Mouse (Mus musculus): ENCODE data around the gene Dnajc11. TPM values are rescaled to one million over a fixed set of nuclear protein-coding genes. Genes with fewer than 3 reads are reported as not detected.

The Dnajc11 gene
- polyA plus RNA-seq, 1 experiment from 2014 or later, result 25.7 TPM

DNA sequence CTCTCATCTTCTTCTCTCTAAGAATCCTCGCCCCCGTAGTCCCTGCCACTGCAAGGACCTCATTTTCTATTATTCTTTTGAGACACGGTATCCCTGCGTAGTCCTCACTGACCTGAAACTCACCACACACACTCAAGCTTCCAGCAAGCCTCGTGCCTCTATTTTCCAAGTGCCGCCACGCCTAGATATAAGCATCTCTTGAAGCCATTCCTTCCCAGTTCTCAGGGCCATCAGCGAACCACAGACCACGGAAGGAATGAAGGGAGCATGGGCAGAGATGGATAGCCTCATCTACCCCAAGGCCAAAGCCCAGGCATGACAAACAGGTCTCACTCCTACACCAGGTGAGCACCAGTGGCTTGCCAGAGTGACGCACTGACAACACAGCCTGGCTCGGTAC is 91.0 kb downstream of the Dnajc11 start:
- Histone ChIP-seq H3K4me2 (replicated peaks; ENCODE audit: low read depth) (no peak overlapping the region), H3K4me1 (replicated peaks; ENCODE audit: control insufficient read depth, insufficient read depth, low read length) (peaks cover 5% of the 10 kb centered on the region), H3K9me3 (ENCODE audit: control insufficient read depth) (no peaks in the 10 kb centered on the region), H3K27me3 (replicated peaks; ENCODE audit: control insufficient read depth, insufficient read depth, low read length) (no peaks in the 10 kb centered on the region), H3K4me3 (ENCODE audit: low read depth, low read length) (no peak overlapping the region), H3K27ac (ENCODE audit: low read depth, low read length) (no peak overlapping the region), H3K9ac (ENCODE audit: low read depth, low read length) (no peak overlapping the region; the same call in 1 of the 2 replicates), H3K36me3 (ENCODE audit: control insufficient read depth, insufficient read depth) (peaks cover 41% of the 10 kb centered on the region)
- no peak for TF ChIP-seq CTCF (IDR thresholded peaks at IDR 0.05; ENCODE audit: low read depth)
- 93% methylated on average over 11 of the region's 11 CpGs for WGBS
- no peak for ATAC-seq

DNA sequence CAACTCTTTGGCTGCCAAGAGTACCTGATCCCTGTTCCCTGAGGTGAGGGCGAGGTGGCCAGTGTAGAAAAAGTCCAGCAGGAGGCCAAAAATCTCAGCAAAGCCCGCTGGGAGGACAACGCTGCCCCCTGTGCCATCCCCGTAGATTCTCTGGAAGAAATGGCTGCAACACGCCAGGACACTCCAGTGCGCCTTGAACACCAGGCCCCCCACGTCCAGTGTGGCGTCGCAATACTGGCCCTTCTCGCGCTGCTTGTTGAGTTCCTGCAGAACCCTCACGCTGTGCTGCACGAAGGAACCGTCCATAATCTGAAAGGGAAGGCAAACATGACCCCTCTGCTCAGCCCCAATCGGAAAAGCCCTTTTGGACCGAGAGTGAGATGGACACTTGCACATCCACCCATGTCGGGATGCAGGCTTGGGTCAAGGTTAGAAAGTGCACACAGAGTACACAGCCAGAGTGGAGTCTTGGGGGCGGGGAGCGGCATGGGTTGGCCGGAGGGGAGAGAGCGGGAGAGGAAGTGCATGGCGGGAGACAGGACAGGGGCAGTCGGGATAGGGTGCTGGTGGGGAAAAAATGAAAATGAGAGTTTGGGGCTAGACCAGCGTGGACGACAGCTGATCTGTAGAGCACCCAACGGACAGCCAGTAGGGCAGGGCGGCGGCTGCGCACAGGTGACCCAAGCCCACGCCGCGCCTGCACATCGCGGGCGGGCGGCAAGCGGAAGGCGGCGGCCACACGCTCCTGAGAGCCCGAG is 93.4 kb downstream of the Dnajc11 start:
- TF ChIP-seq CTCF (IDR thresholded peaks at IDR 0.05; ENCODE audit: low read depth), result peak; percentile 36
- H3K9me3 ChIP-seq (ENCODE audit: control insufficient read depth), result no peaks in the 10 kb centered on the region
- peaks cover 5% of the 10 kb centered on the region for H3K4me1 ChIP-seq (replicated peaks; ENCODE audit: control insufficient read depth, insufficient read depth, low read length)

DNA sequence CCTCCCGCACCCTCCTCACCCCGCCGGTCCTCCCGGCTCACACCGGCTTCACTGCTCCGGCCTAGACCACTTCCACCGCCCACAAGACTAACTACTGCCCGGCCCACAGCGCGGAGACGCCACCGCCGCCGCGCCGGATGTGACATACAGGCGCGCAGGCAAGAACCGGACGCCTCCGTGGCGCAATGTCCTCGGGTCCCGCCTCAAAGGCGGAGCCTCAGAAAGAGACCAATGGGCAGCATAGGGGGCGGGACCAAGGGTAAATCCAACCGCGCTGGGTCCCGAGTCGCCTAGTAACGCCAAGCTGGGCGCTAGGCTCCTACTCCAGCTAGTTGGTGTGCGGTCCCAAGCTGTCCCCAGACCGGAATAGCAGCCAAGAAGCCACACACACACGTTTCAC is 94.0 kb downstream of the Dnajc11 start, which contains the start of gene Zbtb48:
TSS of gene Zbtb48 (minus strand) at position 148 of the 400 bp plus-strand sequence.
- WGBS, result under 1% methylated on average over 33 of the region's 35 CpGs
- Histone ChIP-seq H3K27ac (ENCODE audit: low read depth, low read length) (peak within 1 kb of the TSS; percentile 75), H3K4me1 (replicated peaks; ENCODE audit: control insufficient read depth, insufficient read depth, low read length) (peaks cover 5% of the 10 kb centered on the region), H3K9ac (ENCODE audit: low read depth, low read length) (peak within 1 kb of the TSS; percentile 41), H3K27me3 (replicated peaks; ENCODE audit: control insufficient read depth, insufficient read depth, low read length) (no peaks in the 10 kb centered on the region), H3K9me3 (ENCODE audit: control insufficient read depth) (no peaks in the 10 kb centered on the region), H3K36me3 (ENCODE audit: control insufficient read depth, insufficient read depth) (peaks cover 14% of the 10 kb centered on the region), H3K4me3 (ENCODE audit: low read depth, low read length) (peak within 1 kb of the TSS; percentile 65), H3K4me2 (replicated peaks; ENCODE audit: low read depth) (peak within 1 kb of the TSS; percentile 97)
- peak; percentile 97 for ATAC-seq
- peak; percentile 8 for TF ChIP-seq CTCF (IDR thresholded peaks at IDR 0.05; ENCODE audit: low read depth)

More for the DNA sequence above, 93.4 kb downstream of the Dnajc11 start:
- ATAC-seq, result peak; percentile 55
- 1% methylated on average over 35 of the region's 41 CpGs for WGBS
- peaks cover 19% of the 10 kb centered on the region for H3K36me3 ChIP-seq (ENCODE audit: control insufficient read depth, insufficient read depth)
- peak overlapping the region; percentile 41 for H3K9ac ChIP-seq (ENCODE audit: low read depth, low read length)
- H3K4me3 ChIP-seq (ENCODE audit: low read depth, low read length), result peak overlapping the region; percentile 65
- H3K27me3 ChIP-seq (replicated peaks; ENCODE audit: control insufficient read depth, insufficient read depth, low read length), result no peaks in the 10 kb centered on the region
- H3K4me2 ChIP-seq (replicated peaks; ENCODE audit: low read depth), result peak overlapping the region; percentile 97
- peak overlapping the region; percentile 75 for H3K27ac ChIP-seq (ENCODE audit: low read depth, low read length)

DNA sequence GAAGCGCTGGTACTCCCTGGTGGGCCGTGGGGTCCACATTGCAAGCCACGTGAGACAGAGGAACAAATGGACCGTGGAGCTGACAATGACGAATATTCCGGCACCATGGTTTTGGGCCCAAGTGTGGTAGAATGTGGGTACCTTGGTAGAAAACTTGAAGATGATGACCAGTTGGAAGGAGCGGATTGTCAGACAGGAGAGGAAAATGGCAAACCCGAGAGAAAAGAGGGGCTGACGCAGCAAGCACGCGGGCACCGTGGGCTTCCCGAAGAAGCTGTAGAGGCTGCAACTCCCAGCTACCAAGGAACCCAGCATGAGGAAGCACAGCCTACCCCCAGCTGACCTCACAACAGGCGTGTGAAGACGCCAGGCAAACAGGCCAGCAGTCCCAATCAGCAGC is 95.0 kb downstream of the Dnajc11 start:
- ATAC-seq, result no peak
- TF ChIP-seq CTCF (IDR thresholded peaks at IDR 0.05; ENCODE audit: low read depth), result no peak
- Histone ChIP-seq H3K36me3 (ENCODE audit: control insufficient read depth, insufficient read depth) (peaks cover 9% of the 10 kb centered on the region), H3K4me1 (replicated peaks; ENCODE audit: control insufficient read depth, insufficient read depth, low read length) (peaks cover 5% of the 10 kb centered on the region), H3K4me2 (replicated peaks; ENCODE audit: low read depth) (peak overlapping the region; percentile 97; the same call in 1 of the 2 replicates), H3K4me3 (ENCODE audit: low read depth, low read length) (no peak overlapping the region), H3K27ac (ENCODE audit: low read depth, low read length) (no peak overlapping the region), H3K9me3 (ENCODE audit: control insufficient read depth) (no peaks in the 10 kb centered on the region), H3K9ac (ENCODE audit: low read depth, low read length) (no peak overlapping the region), H3K27me3 (replicated peaks; ENCODE audit: control insufficient read depth, insufficient read depth, low read length) (no peaks in the 10 kb centered on the region)
- 67% methylated on average over 15 of the region's 15 CpGs for WGBS

DNA sequence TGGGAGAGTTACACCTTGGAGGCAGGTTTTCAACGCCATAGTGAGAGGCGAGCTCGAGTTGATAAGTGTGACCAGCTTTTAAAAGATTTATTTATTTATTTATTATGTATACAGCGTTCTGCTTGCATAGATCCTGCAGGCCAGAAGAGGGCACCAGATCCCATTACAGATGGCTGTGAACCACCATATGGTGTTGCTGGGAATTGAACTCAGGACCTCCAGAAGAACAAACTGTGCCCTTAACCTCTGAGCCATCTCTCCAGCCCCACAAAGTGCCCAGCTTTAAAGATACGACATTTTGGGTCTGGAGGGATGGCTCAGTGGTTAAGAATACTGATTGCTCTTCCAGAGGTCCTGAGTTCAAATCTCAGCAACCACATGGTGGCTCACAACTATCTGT is 95.6 kb downstream of the Dnajc11 start:
- Histone ChIP-seq H3K4me2 (replicated peaks; ENCODE audit: low read depth) (no peak overlapping the region), H3K9me3 (ENCODE audit: control insufficient read depth) (no peaks in the 10 kb centered on the region), H3K36me3 (ENCODE audit: control insufficient read depth, insufficient read depth) (peaks cover 9% of the 10 kb centered on the region), H3K9ac (ENCODE audit: low read depth, low read length) (no peak overlapping the region), H3K4me1 (replicated peaks; ENCODE audit: control insufficient read depth, insufficient read depth, low read length) (peaks cover 5% of the 10 kb centered on the region), H3K4me3 (ENCODE audit: low read depth, low read length) (no peak overlapping the region), H3K27me3 (replicated peaks; ENCODE audit: control insufficient read depth, insufficient read depth, low read length) (no peaks in the 10 kb centered on the region), H3K27ac (ENCODE audit: low read depth, low read length) (no peak overlapping the region)
- TF ChIP-seq CTCF (IDR thresholded peaks at IDR 0.05; ENCODE audit: low read depth), result peak; percentile 68
- WGBS, result 53% methylated on average over 5 of the region's 5 CpGs
- ATAC-seq, result no peak

DNA sequence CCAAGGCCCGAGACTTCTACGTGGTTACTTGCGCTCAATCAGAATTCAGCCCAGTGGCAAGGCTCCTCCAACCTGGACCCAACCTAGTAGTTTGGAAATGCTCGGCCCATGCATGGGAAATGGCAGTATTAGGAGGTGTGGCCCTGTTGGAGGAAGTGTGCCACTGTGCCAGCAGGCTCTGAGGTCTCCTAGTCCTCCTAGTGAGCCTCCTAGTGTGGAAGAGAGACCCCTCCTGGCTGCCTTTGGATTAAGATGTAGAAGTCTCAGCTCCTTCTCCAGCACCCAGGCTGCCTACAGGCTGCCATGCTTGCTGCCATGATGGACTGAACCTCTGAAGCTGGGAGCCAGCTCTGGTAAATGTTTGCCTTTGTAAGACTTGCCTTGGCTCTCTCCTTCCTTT is 96.5 kb downstream of the Dnajc11 start:
- H3K4me2 ChIP-seq (replicated peaks; ENCODE audit: low read depth), result no peak overlapping the region
- ATAC-seq, result no peak
- no peak overlapping the region for H3K27ac ChIP-seq (ENCODE audit: low read depth, low read length)
- H3K9me3 ChIP-seq (ENCODE audit: control insufficient read depth), result no peaks in the 10 kb centered on the region
- no peak overlapping the region for H3K9ac ChIP-seq (ENCODE audit: low read depth, low read length)
- no peaks in the 10 kb centered on the region for H3K27me3 ChIP-seq (replicated peaks; ENCODE audit: control insufficient read depth, insufficient read depth, low read length)
- H3K4me1 ChIP-seq (replicated peaks; ENCODE audit: control insufficient read depth, insufficient read depth, low read length), result peaks cover 5% of the 10 kb centered on the region
- no peak overlapping the region for H3K4me3 ChIP-seq (ENCODE audit: low read depth, low read length)
- WGBS, result 78% methylated on average over 4 of the region's 4 CpGs
- TF ChIP-seq CTCF (IDR thresholded peaks at IDR 0.05; ENCODE audit: low read depth), result peak; percentile 55
- H3K36me3 ChIP-seq (ENCODE audit: control insufficient read depth, insufficient read depth), result peaks cover 3% of the 10 kb centered on the region; the same call in 1 of the 2 replicates

Other genes with a start within 250 kb of the Dnajc11 start
- gene Camta1, start 71.8 kb upstream of the Dnajc11 start, polyA plus RNA-seq (2015; fragmentation: Nextera tagmentation; extraction: Ambion mirVana), result 54.1 and 58.8 TPM in 2 replicates
- gene Thap3, start 55.3 kb downstream of the Dnajc11 start, polyA plus RNA-seq (2015; fragmentation: Nextera tagmentation; extraction: Ambion mirVana), result 15.4 and 16.6 TPM in 2 replicates
- gene Phf13, start 62.6 kb downstream of the Dnajc11 start, polyA plus RNA-seq (2015; fragmentation: Nextera tagmentation; extraction: Ambion mirVana), result 10.6 and 11.0 TPM in 2 replicates
- 5.3 and 5.8 TPM in 2 replicates for gene Klhl21, start 75.1 kb downstream of the Dnajc11 start, polyA plus RNA-seq (2015; fragmentation: Nextera tagmentation; extraction: Ambion mirVana)
- 6.7 and 7.6 TPM in 2 replicates for gene Zbtb48, start 94.0 kb downstream of the Dnajc11 start, polyA plus RNA-seq (2015; fragmentation: Nextera tagmentation; extraction: Ambion mirVana)
- gene Tas1r1, start 104.9 kb downstream of the Dnajc11 start, polyA plus RNA-seq (2015; fragmentation: Nextera tagmentation; extraction: Ambion mirVana), result 0.08 TPM in 1 of 2 replicates, not detected in the other
- 9.7 and 10.7 TPM in 2 replicates for gene Nol9, start 105.6 kb downstream of the Dnajc11 start, polyA plus RNA-seq (2015; fragmentation: Nextera tagmentation; extraction: Ambion mirVana)
- 14.0 and 19.6 TPM in 2 replicates for gene Plekhg5, start 138.8 kb downstream of the Dnajc11 start, polyA plus RNA-seq (2015; fragmentation: Nextera tagmentation; extraction: Ambion mirVana)
- gene Tnfrsf25, start 182.2 kb downstream of the Dnajc11 start, polyA plus RNA-seq (2015; fragmentation: Nextera tagmentation; extraction: Ambion mirVana), result 0.82 and 1.2 TPM in 2 replicates
- 260 and 264 TPM in 2 replicates for gene Espn, start 218.7 kb downstream of the Dnajc11 start, polyA plus RNA-seq (2015; fragmentation: Nextera tagmentation; extraction: Ambion mirVana)
- gene Hes2, start 225.2 kb downstream of the Dnajc11 start, polyA plus RNA-seq (2015; fragmentation: Nextera tagmentation; extraction: Ambion mirVana), result 8.6 and 11.2 TPM in 2 replicates
- gene Acot7, start 244.4 kb downstream of the Dnajc11 start, polyA plus RNA-seq (2015; fragmentation: Nextera tagmentation; extraction: Ambion mirVana), result 24.1 and 28.7 TPM in 2 replicates

Measured in intestine, postnatal 0 days (tissue).